Mouse (Mus musculus) CH12.LX (cell line): ENCODE results near the gene Dhtkd1. TPM values are rescaled to one million over a fixed set of nuclear protein-coding genes. Genes with fewer than 3 reads are reported as not detected.

Experiments
- DNase-seq: peaks from one replicate; pipeline ENCODE4 v3.0.0-alpha.2; 2013; ENCODE audit errors: extremely low read depth
- H3K27ac ChIP-seq: 2 replicates; pipeline ENCODE4 v1.5.1; 2012; ENCODE audit warnings: low read depth, mild to moderate bottlenecking, control low read depth, moderate library complexity; ENCODE audit not compliant: insufficient read depth
- H3K27me3 ChIP-seq: replicated peaks from 2 replicates; pipeline ENCODE3; 2012; ENCODE audit warnings: inconsistent platforms
- H3K36me3 ChIP-seq, 2 experiments: replicated peaks in 1 of 2; 2 replicates each; pipeline versions ENCODE3 to v1.6.1; 2012; ENCODE audit warnings: inconsistent platforms in 1 of 2, low read length in 1 of 2, mild to moderate bottlenecking in 1 of 2, mixed read lengths in 1 of 2, moderate library complexity in 1 of 2; ENCODE audit not compliant: control insufficient read depth in 1 of 2, insufficient read depth in 1 of 2
- H3K4me1 ChIP-seq, 2 experiments: 2 replicates each; pipeline ENCODE4 v1.6.1; 2012; ENCODE audit warnings: inconsistent platforms in 1 of 2, moderate library complexity in 1 of 2; ENCODE audit not compliant: insufficient read depth in 2 of 2, control insufficient read depth in 1 of 2
- H3K4me2 ChIP-seq: 2 replicates; pipeline ENCODE4 v1.6.1; 2012; ENCODE audit warnings: low read depth, mild to moderate bottlenecking, control low read depth; ENCODE audit not compliant: poor library complexity, insufficient read depth, severe bottlenecking
- H3K4me3 ChIP-seq, 3 experiments: fragments of 150-350 bp in 1 of 3; sonication (generic) in 1 of 3; replicated peaks in 1 of 3; 2 replicates each; pipeline versions ENCODE3 to v1.5.1; 2011 to 2012; ENCODE audit warnings: low read depth in 2 of 3, low read length in 2 of 3, mild to moderate bottlenecking in 2 of 3, moderate library complexity in 2 of 3, control low read depth in 1 of 3, improper control_type of control experiment in 1 of 3, inconsistent platforms in 1 of 3, mixed read lengths in 1 of 3; ENCODE audit not compliant: poor library complexity in 1 of 3
- H3K79me2 ChIP-seq: replicated peaks from 2 replicates; pipeline ENCODE4 v1.6.1; 2012; ENCODE audit warnings: mild to moderate bottlenecking, moderate library complexity; ENCODE audit not compliant: control insufficient read depth, poor library complexity, insufficient read depth, severe bottlenecking; ENCODE audit errors: extremely low read depth
- H3K9ac ChIP-seq: 2 replicates; pipeline ENCODE4 v1.6.1; 2012; ENCODE audit warnings: low read depth, mild to moderate bottlenecking, control low read depth, moderate library complexity; ENCODE audit not compliant: insufficient read depth
- H3K9me3 ChIP-seq: replicated peaks from 2 replicates; pipeline ENCODE3; 2012; ENCODE audit warnings: low read length, inconsistent platforms, mixed read lengths
- CHD1 ChIP-seq: IDR thresholded peaks from 2 replicates; pipeline ENCODE4 v1.6.1; 2012; ENCODE audit warnings: low read depth, low read length, improper control_type of control experiment, inconsistent platforms
- E2F4 ChIP-seq: IDR thresholded peaks from 2 replicates; pipeline ENCODE4 v1.6.1; 2011; ENCODE audit warnings: low read depth, low read length, improper control_type of control experiment; ENCODE audit not compliant: insufficient replicate concordance
- ELF1 ChIP-seq: IDR thresholded peaks from 2 replicates; pipeline ENCODE4 v1.6.1; 2014; ENCODE audit warnings: low read depth, mild to moderate bottlenecking, inconsistent platforms, low read length, improper control_type of control experiment
- GABPA ChIP-seq: IDR thresholded peaks from 2 replicates; pipeline ENCODE4 v1.6.1; 2012; ENCODE audit warnings: low read depth, low read length, improper control_type of control experiment, inconsistent platforms; ENCODE audit not compliant: insufficient replicate concordance
- IRF4 ChIP-seq: IDR thresholded peaks from 2 replicates; pipeline ENCODE4 v1.6.1; 2014; ENCODE audit warnings: low read depth, mild to moderate bottlenecking, inconsistent platforms, low read length, improper control_type of control experiment
- JUND ChIP-seq: conservative IDR thresholded peaks from 2 replicates; pipeline ENCODE4 v1.6.1; 2011; ENCODE audit warnings: low read depth, low read length, improper control_type of control experiment
- KAT2A ChIP-seq: IDR thresholded peaks from 2 replicates; pipeline ENCODE4 v1.6.1; 2012; ENCODE audit warnings: low read length, improper control_type of control experiment, inconsistent platforms; ENCODE audit not compliant: insufficient replicate concordance
- MAFK ChIP-seq: IDR thresholded peaks from 2 replicates; pipeline ENCODE4 v1.6.1; 2011; ENCODE audit warnings: low read length, improper control_type of control experiment; ENCODE audit not compliant: insufficient replicate concordance
- MAX ChIP-seq: IDR thresholded peaks from 2 replicates; pipeline ENCODE4 v1.6.1; 2011; ENCODE audit warnings: low read length, improper control_type of control experiment
- MAZ ChIP-seq: IDR thresholded peaks from 2 replicates; pipeline ENCODE4 v1.6.1; 2012; ENCODE audit warnings: low read depth, mild to moderate bottlenecking, inconsistent platforms, low read length, improper control_type of control experiment, moderate library complexity
- MXI1 ChIP-seq: IDR thresholded peaks from 2 replicates; pipeline ENCODE4 v1.6.1; 2011; ENCODE audit warnings: mild to moderate bottlenecking, low read depth, low read length, improper control_type of control experiment
- MYC ChIP-seq: IDR thresholded peaks from 2 replicates; pipeline ENCODE4 v1.6.1; 2011; ENCODE audit warnings: low read depth, mild to moderate bottlenecking, improper control_type of control experiment, low read length
- POLR2AphosphoS2 ChIP-seq: IDR thresholded peaks from 2 replicates; pipeline ENCODE4 v1.6.1; 2011; ENCODE audit warnings: low read depth, low read length, improper control_type of control experiment
- RCOR1 ChIP-seq: conservative IDR thresholded peaks from 2 replicates; pipeline ENCODE4 v1.6.1; 2012; ENCODE audit warnings: low read depth, mild to moderate bottlenecking, inconsistent platforms, low read length, improper control_type of control experiment
- ZMIZ1 ChIP-seq: IDR thresholded peaks from 2 replicates; pipeline ENCODE4 v1.6.1; 2012; ENCODE audit warnings: low read depth, mild to moderate bottlenecking, inconsistent platforms, low read length, improper control_type of control experiment
- dilution Hi-C: fragments of 300-500 bp; cut with MboI; formaldehyde crosslinking; loops from 2 replicates; pipeline ENCODE4 v1.14.3; 2020; ENCODE audit warnings: low sequenced_read_pairs; ENCODE audit not compliant: extremely low pct_unique_long_range_greater_than_20kb, extremely low pct_ligation_motif_present
- in situ Hi-C: fragments of 300-500 bp; cut with MboI; formaldehyde crosslinking; loops from 3 replicates; pipeline ENCODE4 v1.14.3; 2019; ENCODE audit warnings: low sequenced_read_pairs, low pct_ligation_motif_present, low pct_unique_long_range_greater_than_20kb, mixed read lengths
- polyA plus RNA-seq: library from polyadenylated mRNA; unstranded; fragments of >175 nt; gene quantifications from 2 replicates; pipeline ENCODE4 v1.2.1, GENCODE M21; 2012; ENCODE audit warnings: low read depth; ENCODE audit not compliant: insufficient read length
- total RNA-seq, 2 experiments: library from RNA; depleted of rRNA; stranded (reverse); fragments of 300-350 nt in 1 of 2; fragments of >200 nt in 1 of 2; gene quantifications; 2 replicates each; pipeline ENCODE4 v1.2.3; 2012 to 2014

Gene Dhtkd1
- total and polyA plus RNA-seq, 3 experiments, result 0.17 to 0.38 (median 0.35) TPM

DNA sequence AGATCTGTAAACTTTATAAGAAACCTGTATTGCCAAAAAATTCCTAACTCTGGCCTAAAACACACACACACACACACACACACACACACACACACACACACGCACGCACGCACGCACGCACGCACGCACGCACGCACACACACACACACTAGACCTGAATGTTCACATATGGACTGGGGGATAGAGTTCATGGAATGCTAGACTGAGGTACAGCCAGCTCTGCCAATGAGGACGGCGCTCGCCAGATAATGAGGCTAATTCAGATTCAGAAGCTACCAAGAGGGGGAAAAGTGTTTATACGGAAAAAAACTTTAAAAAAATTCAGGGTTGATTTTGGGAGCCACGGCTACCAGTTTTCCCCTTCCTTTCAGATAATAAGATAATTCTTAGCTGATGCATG, 2.7 kb downstream of the Dhtkd1 start:
- dilution Hi-C loops (no loop called here), in situ Hi-C loops (no loop called here)
- no peak overlapping the region for H3K9ac ChIP-seq
- no peaks in the 10 kb centered on the region for H3K27me3 ChIP-seq
- H3K4me1 ChIP-seq, result no peaks in the 10 kb centered on the region
- no peak overlapping the region for H3K4me2 ChIP-seq
- no peak for TF ChIP-seq IRF4
- no peak for TF ChIP-seq CHD1
- TF ChIP-seq MAX, result no peak
- H3K79me2 ChIP-seq, result no peaks in the 10 kb centered on the region
- no peak overlapping the region for H3K4me3 ChIP-seq
- no peak overlapping the region for H3K27ac ChIP-seq
- no peaks in the 10 kb centered on the region for H3K36me3 ChIP-seq
- H3K9me3 ChIP-seq, result no peaks in the 10 kb centered on the region
- DNase-seq, result no peak

- Histone ChIP-seq H3K4me1 (no peaks in the 10 kb centered on the region), H3K9ac (no peak overlapping the region), H3K9me3 (no peaks in the 10 kb centered on the region), H3K4me2 (no peak overlapping the region), H3K4me3 (no peak overlapping the region), H3K79me2 (no peaks in the 10 kb centered on the region), H3K27ac (no peak overlapping the region), H3K27me3 (no peaks in the 10 kb centered on the region), H3K36me3 (no peaks in the 10 kb centered on the region)
- TF ChIP-seq MAZ (no peak), POLR2AphosphoS2 (no peak), CHD1 (no peak), ELF1 (no peak), ZMIZ1 (no peak), RCOR1 (no peak), MAX (no peak), GABPA (no peak), E2F4 (no peak), JUND (no peak), KAT2A (no peak), MYC (no peak), MXI1 (no peak)
- in situ Hi-C loops (no loop called here), dilution Hi-C loops (no loop called here)
- DNase-seq, result no peak
Measured at GRCm38 (mm10) chr2:5939319-5939718, 3.3 kb downstream of the Dhtkd1 start.

GRCm38 (mm10) chr2:5936550-5936949, 6.0 kb downstream of the Dhtkd1 start:
- in situ Hi-C loops (no loop called here), dilution Hi-C loops (no loop called here)
- Histone ChIP-seq H3K27ac (no peak overlapping the region), H3K27me3 (no peaks in the 10 kb centered on the region), H3K4me2 (no peak overlapping the region), H3K36me3 (no peaks in the 10 kb centered on the region), H3K4me1 (peaks cover 10 to 13% of the 10 kb centered on the region in 2 experiments), H3K79me2 (no peaks in the 10 kb centered on the region), H3K9me3 (no peaks in the 10 kb centered on the region), H3K9ac (no peak overlapping the region), H3K4me3 (no peak overlapping the region)
- TF ChIP-seq IRF4 (no peak), MYC (no peak), MAFK (no peak)
- no peak for DNase-seq
